In the genomic region with DNA sequence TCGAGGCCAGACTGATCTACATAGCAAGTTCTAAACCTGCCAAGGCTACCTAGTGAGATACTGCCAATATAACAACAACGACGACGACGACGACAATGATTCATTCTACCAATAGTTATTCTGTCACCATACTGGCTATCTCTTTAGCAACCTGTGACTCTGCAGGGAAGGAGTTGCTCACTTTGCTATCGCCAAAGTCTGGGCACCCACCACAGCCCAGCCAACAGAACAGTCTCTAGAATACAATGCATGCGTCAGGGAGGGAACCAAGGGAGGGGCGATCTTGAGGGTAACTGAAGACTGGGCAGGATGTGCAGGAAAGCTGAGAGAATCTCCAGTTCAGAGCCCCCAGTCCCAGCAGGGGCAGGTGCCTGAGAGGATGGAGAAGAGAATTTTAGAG, we compare ENCODE assay signal across 8 mouse cellular contexts. TPM values are rescaled to one million over a fixed set of nuclear protein-coding genes. Genes with fewer than 3 reads are reported as not detected.
DNase-seq lines count a peak whose midpoint lies in the region; ATAC-seq lines count a peak whose summit lies in the region.

No protein-coding gene starts in this region.

- WGBS in heart, embryonic 16.5 days: 10% methylated on average over 9 of the region's 9 CpGs
- WGBS in embryonic facial prominence, embryonic 10.5 days: 6% methylated on average over 9 of the region's 9 CpGs
- 5% methylated on average over 9 of the region's 9 CpGs for WGBS in hindbrain, embryonic 13.5 days
- WGBS in midbrain, embryonic 10.5 days: 9% methylated on average over 9 of the region's 9 CpGs

- peaks cover 29% of the 10 kb centered on the region for H3K4me1 ChIP-seq in heart, embryonic 16.5 days (ENCODE audit: control insufficient read depth, insufficient read depth, low read length)
- peaks cover 60% of the 10 kb centered on the region for H3K4me1 ChIP-seq in embryonic facial prominence, embryonic 10.5 days
- H3K4me1 ChIP-seq in hindbrain, embryonic 13.5 days (replicated peaks): peaks cover 56% of the 10 kb centered on the region
- H3K4me1 ChIP-seq in midbrain, embryonic 10.5 days: peaks cover 64% of the 10 kb centered on the region

- peak overlapping the region; percentile 25 for H3K4me3 ChIP-seq in heart, embryonic 16.5 days (ENCODE audit: low read length)
- peak overlapping the region; percentile 70 for H3K4me3 ChIP-seq in embryonic facial prominence, embryonic 10.5 days
- H3K4me3 ChIP-seq in hindbrain, embryonic 13.5 days: peak overlapping the region; percentile 26
- H3K4me3 ChIP-seq in midbrain, embryonic 10.5 days: peak overlapping the region; percentile 69

- no peaks in the 10 kb centered on the region for H3K9me3 ChIP-seq in heart, embryonic 16.5 days (replicated peaks; ENCODE audit: control insufficient read depth, low read length)
- H3K9me3 ChIP-seq in embryonic facial prominence, embryonic 10.5 days: no peaks in the 10 kb centered on the region
- H3K9me3 ChIP-seq in hindbrain, embryonic 13.5 days: no peaks in the 10 kb centered on the region
- H3K9me3 ChIP-seq in midbrain, embryonic 10.5 days (replicated peaks): no peaks in the 10 kb centered on the region

- H3K27me3 ChIP-seq in heart, embryonic 16.5 days (ENCODE audit: control insufficient read depth, insufficient read depth, low read length): no peaks in the 10 kb centered on the region
- peaks cover 11% of the 10 kb centered on the region; the same call in 1 of the 2 replicates for H3K27me3 ChIP-seq in embryonic facial prominence, embryonic 10.5 days (replicated peaks; ENCODE audit: low read depth, poor library complexity, severe bottlenecking)
- H3K27me3 ChIP-seq in hindbrain, embryonic 13.5 days: no peaks in the 10 kb centered on the region
- peaks cover 17% of the 10 kb centered on the region for H3K27me3 ChIP-seq in midbrain, embryonic 10.5 days (ENCODE audit: low read depth, poor library complexity, severe bottlenecking)

- H3K27ac ChIP-seq in heart, embryonic 16.5 days (ENCODE audit: low read length): no peak overlapping the region
- H3K27ac ChIP-seq in embryonic facial prominence, embryonic 10.5 days (replicated peaks): peak overlapping the region; percentile 97
- H3K27ac ChIP-seq in hindbrain, embryonic 13.5 days: peak overlapping the region; percentile 100
- peak overlapping the region; percentile 98 for H3K27ac ChIP-seq in midbrain, embryonic 10.5 days (replicated peaks)

- ATAC-seq in heart, embryonic 16.5 days (replicated peaks; ENCODE audit: extremely low read depth, insufficient read depth, low FRiP score): no peak
- no peak for ATAC-seq in hindbrain, embryonic 13.5 days (ENCODE audit: low FRiP score)

- H3K36me3 ChIP-seq in heart, embryonic 16.5 days (ENCODE audit: control insufficient read depth, insufficient read depth): no peaks in the 10 kb centered on the region
- no peaks in the 10 kb centered on the region for H3K36me3 ChIP-seq in embryonic facial prominence, embryonic 10.5 days (replicated peaks)
- H3K36me3 ChIP-seq in hindbrain, embryonic 13.5 days: no peaks in the 10 kb centered on the region
- H3K36me3 ChIP-seq in midbrain, embryonic 10.5 days: no peaks in the 10 kb centered on the region

- peak overlapping the region; percentile 73 for H3K4me2 ChIP-seq in heart, embryonic 16.5 days (ENCODE audit: low read depth, low read length)
- H3K4me2 ChIP-seq in hindbrain, embryonic 13.5 days: peak overlapping the region; percentile 100

- no peak for DNase-seq in heart, postnatal 4 days
- DNase-seq in embryonic facial prominence, embryonic 10.5 days (ENCODE audit: low spot score): no peak
- no peak for DNase-seq in midbrain, embryonic 10.5 days (ENCODE audit: low spot score)
- no peak for DNase-seq in embryo, embryonic 9.5 days (ENCODE audit: extremely low spot score)
- no peak for DNase-seq in right cerebral cortex, postnatal 10 days (ENCODE audit: low spot score in 2 of 2)
- DNase-seq in embryo, embryonic 10 days (ENCODE audit: low spot score): no peak

- H3K9ac ChIP-seq in heart, embryonic 16.5 days (ENCODE audit: low read length): peak overlapping the region; percentile 8; the same call in 1 of the 2 replicates
- H3K9ac ChIP-seq in hindbrain, embryonic 13.5 days: peak overlapping the region; percentile 62

RNA-seq across cellular contexts. Expression of a gene that starts 32.6 kb away (rescaled TPM):
- polyA plus RNA-seq in heart, embryonic 16.5 days (2015; fragmentation: Nextera tagmentation; extraction: Ambion mirVana): 7.9 and 8.1 TPM in 2 replicates
- total RNA-seq in heart, postnatal 4 days (2021): 10 to 100 TPM; 12.7 to 13.7 TPM
- polyA plus RNA-seq in embryonic facial prominence, embryonic 10.5 days (2016; fragmentation: Nextera tagmentation; extraction: Ambion mirVana): 1.6 and 2.1 TPM in 2 replicates
- 1.3 and 1.5 TPM in 2 replicates for polyA plus RNA-seq in hindbrain, embryonic 13.5 days (2015; fragmentation: Nextera tagmentation; extraction: Ambion mirVana)
- 2.0 and 2.2 TPM in 2 replicates for polyA plus RNA-seq in midbrain, embryonic 10.5 days (2016; fragmentation: Nextera tagmentation; extraction: Ambion mirVana)
